Mouse (Mus musculus): ENCODE results near the gene Olfr1537. TPM values are rescaled to one million over a fixed set of nuclear protein-coding genes. Genes with fewer than 3 reads are reported as not detected.

Olfr1537 gene
- polyA plus RNA-seq (2015; fragmentation: Nextera tagmentation; extraction: Ambion mirVana), result not detected in 2 replicates

DNA sequence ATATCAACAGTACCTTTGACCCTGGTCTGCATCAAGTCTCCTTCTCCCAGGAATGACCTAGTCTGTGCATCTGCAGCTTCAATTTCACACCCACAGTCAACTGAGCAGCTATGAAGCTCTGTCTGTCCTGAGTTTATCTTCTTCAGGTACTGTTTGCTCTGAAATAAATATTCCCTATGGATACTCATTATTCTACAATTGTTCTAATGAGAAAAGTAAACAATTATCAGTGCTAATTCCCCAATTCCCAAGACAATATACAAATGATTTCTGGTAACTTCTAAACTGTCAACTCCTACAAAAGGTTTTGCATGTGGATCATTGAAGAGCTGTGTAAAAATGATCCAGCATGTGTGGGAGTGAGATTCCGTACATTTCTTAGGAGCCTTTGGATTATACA, at the start of gene Olfr1537:
Olfr1537 (minus strand) TSS at position 101 of the 400 bp plus-strand sequence.
- ATAC-seq (ENCODE audit: low read depth), result no peak
- Histone ChIP-seq H3K9me3 (replicated peaks) (no peaks in the 10 kb centered on the region), H3K4me1 (replicated peaks) (no peaks in the 10 kb centered on the region), H3K27me3 (no peaks in the 10 kb centered on the region), H3K4me2 (no peak within 1 kb of the TSS), H3K36me3 (no peaks in the 10 kb centered on the region), H3K9ac (no peak within 1 kb of the TSS), H3K4me3 (replicated peaks) (no peak within 1 kb of the TSS), H3K27ac (no peak within 1 kb of the TSS)
- WGBS (ENCODE audit: insufficient replicate concordance), result 60% methylated on average over 1 of the region's 1 CpGs
- no peak for DNase-seq

DNA sequence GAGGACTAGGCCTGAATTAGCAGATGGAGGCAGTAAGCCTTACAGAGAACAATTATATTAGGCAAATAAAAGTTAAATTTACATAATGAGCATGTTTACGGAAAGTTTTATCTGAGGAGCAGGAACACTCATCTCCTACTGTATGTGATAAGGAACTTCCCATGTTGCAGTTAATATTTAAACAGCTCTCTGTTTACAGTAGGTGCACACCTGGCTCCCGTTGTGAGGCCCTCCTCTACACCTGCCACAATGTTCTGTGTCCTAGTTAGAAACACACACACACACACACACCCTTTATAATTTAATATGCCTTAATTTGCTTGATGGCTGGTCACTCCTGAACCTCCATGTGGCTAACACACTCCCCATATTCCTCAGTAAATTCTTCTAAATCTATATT, 37.3 kb upstream of the Olfr1537 start:
- Histone ChIP-seq H3K9me3 (replicated peaks) (no peaks in the 10 kb centered on the region), H3K4me3 (replicated peaks) (no peak overlapping the region), H3K4me1 (replicated peaks) (no peaks in the 10 kb centered on the region), H3K27ac (no peak overlapping the region), H3K27me3 (no peaks in the 10 kb centered on the region), H3K4me2 (no peak overlapping the region), H3K36me3 (no peaks in the 10 kb centered on the region), H3K9ac (no peak overlapping the region)
- no peak for DNase-seq
- WGBS (ENCODE audit: insufficient replicate concordance), result 60% methylated on average over 2 of the region's 2 CpGs
- ATAC-seq (ENCODE audit: low read depth), result no peak

DNA sequence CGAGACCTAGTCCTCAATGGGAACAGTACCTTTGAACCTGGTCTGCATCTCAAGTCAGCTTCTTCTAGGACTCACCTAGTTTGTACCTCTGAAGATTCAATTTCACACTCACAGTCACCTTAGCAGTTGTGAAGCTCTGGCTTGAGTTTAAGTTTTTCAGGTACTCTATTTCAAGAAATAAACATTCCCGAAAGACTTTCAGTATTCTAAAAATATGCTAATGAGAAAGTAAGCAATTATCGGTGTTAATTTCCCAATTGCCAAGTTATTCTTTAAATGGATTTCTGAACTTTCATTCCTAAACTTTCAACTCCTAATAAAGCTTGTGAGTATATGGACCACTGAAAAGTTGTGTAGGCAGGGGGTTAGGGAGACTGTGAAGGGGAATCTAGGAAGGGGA, 26.9 kb upstream of the Olfr1537 start, which contains the start of gene Olfr945:
Olfr945 (minus strand) TSS at position 101 of the 400 bp plus-strand sequence.
- no peaks in the 10 kb centered on the region for H3K9me3 ChIP-seq (replicated peaks)
- DNase-seq (no peak), ATAC-seq (ENCODE audit: low read depth) (no peak)
- H3K4me3 ChIP-seq (replicated peaks), result no peak within 1 kb of the TSS
- H3K4me1 ChIP-seq (replicated peaks), result no peaks in the 10 kb centered on the region
- no peaks in the 10 kb centered on the region for H3K27me3 ChIP-seq
- H3K36me3 ChIP-seq, result no peaks in the 10 kb centered on the region
- H3K9ac ChIP-seq, result no peak within 1 kb of the TSS
- 68% methylated on average over 3 of the region's 3 CpGs for WGBS (ENCODE audit: insufficient replicate concordance)
- H3K4me2 ChIP-seq, result no peak within 1 kb of the TSS
- no peak within 1 kb of the TSS for H3K27ac ChIP-seq

DNA sequence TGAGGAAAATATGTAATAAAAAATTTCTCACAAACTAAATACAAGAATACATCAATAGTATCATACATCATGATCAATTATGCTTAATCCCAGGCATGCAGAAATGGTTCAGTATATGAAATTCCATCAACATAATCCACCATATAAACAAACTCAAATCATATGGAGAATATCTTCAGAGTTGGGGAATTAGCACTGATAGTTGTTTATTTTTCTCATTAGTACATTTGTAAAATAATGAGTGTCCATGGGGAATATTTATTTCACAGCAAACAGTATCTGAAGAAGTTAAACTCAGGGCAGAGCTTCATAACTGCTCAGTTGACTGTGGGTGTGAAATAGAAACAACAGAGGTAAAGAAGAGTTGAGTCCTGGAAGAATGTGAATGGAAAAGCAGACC, 48.2 kb downstream of the Olfr1537 start, which contains the start of gene Olfr944:
Olfr944 (plus strand) TSS at position 301 of the 400 bp plus-strand sequence.
- Histone ChIP-seq H3K36me3 (no peaks in the 10 kb centered on the region), H3K9me3 (replicated peaks) (no peaks in the 10 kb centered on the region), H3K27ac (no peak within 1 kb of the TSS), H3K27me3 (no peaks in the 10 kb centered on the region), H3K4me2 (no peak within 1 kb of the TSS), H3K4me3 (replicated peaks) (no peak within 1 kb of the TSS), H3K4me1 (replicated peaks) (no peaks in the 10 kb centered on the region), H3K9ac (no peak within 1 kb of the TSS)
- DNase-seq (no peak), ATAC-seq (ENCODE audit: low read depth) (no peak)

Other genes with a start within 250 kb of the Olfr1537 start
- gene Olfr146, start 226.6 kb downstream of the Olfr1537 start, polyA plus RNA-seq (2015; fragmentation: Nextera tagmentation; extraction: Ambion mirVana), result not detected in 2 replicates
- gene Olfr937, start 185.0 kb downstream of the Olfr1537 start, polyA plus RNA-seq (2015; fragmentation: Nextera tagmentation; extraction: Ambion mirVana), result not detected in 2 replicates
- gene Olfr938, start 171.1 kb downstream of the Olfr1537 start, polyA plus RNA-seq (2015; fragmentation: Nextera tagmentation; extraction: Ambion mirVana), result not detected in 2 replicates
- gene Olfr27, start 121.9 kb downstream of the Olfr1537 start, polyA plus RNA-seq (2015; fragmentation: Nextera tagmentation; extraction: Ambion mirVana), result not detected in 2 replicates
- gene Olfr943, start 83.7 kb downstream of the Olfr1537 start, polyA plus RNA-seq (2015; fragmentation: Nextera tagmentation; extraction: Ambion mirVana), result not detected in 2 replicates
- gene Olfr944, start 48.1 kb downstream of the Olfr1537 start, polyA plus RNA-seq (2015; fragmentation: Nextera tagmentation; extraction: Ambion mirVana), result not detected in 2 replicates
- gene Olfr945, start 26.8 kb upstream of the Olfr1537 start, polyA plus RNA-seq (2015; fragmentation: Nextera tagmentation; extraction: Ambion mirVana), result not detected in 2 replicates
- gene Olfr948, start 76.1 kb upstream of the Olfr1537 start, polyA plus RNA-seq (2015; fragmentation: Nextera tagmentation; extraction: Ambion mirVana), result not detected in 2 replicates
- not detected in 2 replicates for gene Olfr951, start 137.4 kb upstream of the Olfr1537 start, polyA plus RNA-seq (2015; fragmentation: Nextera tagmentation; extraction: Ambion mirVana)
- not detected in 2 replicates for gene Olfr952, start 177.2 kb upstream of the Olfr1537 start, polyA plus RNA-seq (2015; fragmentation: Nextera tagmentation; extraction: Ambion mirVana)
- gene Olfr954, start 206.7 kb upstream of the Olfr1537 start, polyA plus RNA-seq (2015; fragmentation: Nextera tagmentation; extraction: Ambion mirVana), result not detected in 2 replicates
- gene Olfr955, start 221.9 kb upstream of the Olfr1537 start, polyA plus RNA-seq (2015; fragmentation: Nextera tagmentation; extraction: Ambion mirVana), result not detected in 2 replicates
- gene Olfr44, start 244.0 kb upstream of the Olfr1537 start, polyA plus RNA-seq (2015; fragmentation: Nextera tagmentation; extraction: Ambion mirVana), result not detected in 2 replicates